Mouse (Mus musculus) cortical plate, adult 2 months (tissue): ENCODE data around the gene Slc38a3.

Source experiments
- CTCF ChIP-seq: fragments of 200-500 bp; IDR thresholded peaks from 2 replicates; pipeline ENCODE4 v1.5.1; 2011; ENCODE audit warnings: mild to moderate bottlenecking, control low read depth, low read length; ENCODE audit not compliant: insufficient read depth; ENCODE audit errors: extremely low read depth
- POLR2A ChIP-seq: fragments of 200-500 bp; IDR thresholded peaks from 2 replicates; pipeline ENCODE4 v1.6.1; 2011; ENCODE audit warnings: mild to moderate bottlenecking, low read length, control low read depth; ENCODE audit not compliant: insufficient read depth; ENCODE audit errors: extremely low read depth

DNA sequence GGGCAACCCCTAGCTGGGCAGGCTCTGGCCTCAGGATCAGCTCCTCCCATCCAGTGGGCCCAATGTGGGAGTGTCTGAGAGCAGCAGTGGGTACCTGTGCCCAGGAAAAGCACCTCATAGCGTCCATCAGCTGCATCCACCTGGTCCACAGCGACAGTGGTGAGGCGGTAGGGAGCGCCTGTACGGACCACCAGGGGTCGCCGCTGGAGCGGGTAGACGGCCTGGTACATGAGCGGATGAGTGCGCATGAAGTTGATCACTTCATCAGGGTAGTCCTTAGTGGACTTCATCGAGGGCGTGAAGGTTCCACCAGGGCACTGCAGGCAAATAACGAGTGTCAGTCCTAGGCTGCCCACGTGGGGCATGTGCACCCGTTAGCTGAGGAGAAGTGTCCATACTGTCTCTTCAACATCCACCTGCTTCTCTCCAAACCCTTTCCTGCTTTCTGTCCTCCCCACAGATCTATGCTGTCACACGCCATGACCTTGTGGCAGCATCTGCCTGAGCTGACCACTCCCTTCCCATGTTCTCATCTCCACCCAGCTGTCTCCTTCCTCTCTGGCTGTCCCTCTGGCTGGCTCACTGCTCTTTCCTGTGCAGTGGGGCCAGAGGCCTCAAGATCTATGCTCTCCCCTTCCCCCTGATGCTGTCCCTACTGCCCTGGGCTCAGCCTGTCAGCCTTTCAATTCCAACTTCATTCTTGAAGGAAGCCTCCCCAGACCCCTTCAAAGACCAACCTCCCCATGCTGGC, 16.1 kb upstream of the Slc38a3 start:
- TF ChIP-seq POLR2A (no peak), CTCF (peak; percentile 51)
